Mouse (Mus musculus): ENCODE results near the gene Nmnat3. TPM values are rescaled to one million over a fixed set of nuclear protein-coding genes. Genes with fewer than 3 reads are reported as not detected.

Nmnat3 gene
- polyA plus RNA-seq, 1 experiment from 2014 or later, result 13.7 TPM

DNA sequence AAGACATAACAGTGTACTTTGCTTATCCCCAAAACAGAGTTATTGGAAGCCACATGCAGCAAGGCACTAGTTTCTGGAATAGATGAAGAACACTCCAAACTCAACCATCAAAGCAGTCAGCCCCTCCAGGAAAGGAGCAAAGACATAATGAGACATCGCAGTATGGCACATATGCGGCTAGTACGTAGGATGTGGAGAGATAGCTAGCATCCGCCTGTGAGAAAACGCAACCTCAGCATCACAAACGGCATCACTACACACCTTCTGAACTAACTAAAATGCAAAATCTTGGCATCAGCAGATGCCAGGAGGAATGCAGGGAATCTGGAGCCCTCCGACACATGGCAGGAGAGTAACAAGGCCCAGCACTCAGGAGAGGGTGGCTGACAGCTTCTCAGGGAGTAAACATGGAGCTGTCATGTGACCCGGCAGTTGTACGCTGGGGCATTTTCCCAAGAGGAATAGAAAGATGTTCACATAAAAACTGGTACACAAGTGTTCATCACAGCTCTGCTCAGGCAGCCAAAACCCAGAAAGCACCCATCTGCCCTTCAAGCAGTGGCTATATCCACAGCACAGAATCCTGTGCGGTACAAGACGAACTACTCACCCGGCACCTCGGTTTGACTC, 80.2 kb downstream of the Nmnat3 start:
- WGBS, result 80% methylated on average over 13 of the region's 13 CpGs
- no peak overlapping the region for H3K4me3 ChIP-seq (ENCODE audit: low read length)

DNA sequence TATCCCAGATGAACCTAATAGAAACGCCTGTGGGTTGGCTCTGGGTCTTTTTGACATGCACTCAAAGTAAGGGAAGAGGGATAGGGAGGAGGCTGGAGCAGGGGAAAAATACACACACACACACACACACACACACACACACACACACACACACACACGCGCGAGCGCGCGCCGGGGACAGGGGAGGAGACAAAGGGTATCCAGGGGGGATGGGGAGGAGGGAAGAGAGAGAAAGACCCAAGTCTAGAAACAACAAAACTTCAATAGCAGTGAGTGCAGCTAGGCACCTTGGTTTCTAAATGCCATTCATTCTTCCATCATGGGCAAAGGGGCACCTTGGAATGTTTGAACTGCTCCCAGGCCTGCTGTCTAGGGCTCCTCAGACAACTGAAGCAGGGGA, 82.5 kb downstream of the Nmnat3 start:
- no peaks in the 10 kb centered on the region for H3K36me3 ChIP-seq (ENCODE audit: control insufficient read depth, insufficient read depth)
- no peak overlapping the region for H3K9ac ChIP-seq (ENCODE audit: low read length)
- ATAC-seq (replicated peaks; ENCODE audit: extremely low read depth, insufficient read depth, low FRiP score), result no peak
- no peaks in the 10 kb centered on the region for H3K27me3 ChIP-seq (ENCODE audit: control insufficient read depth, insufficient read depth, low read length)
- H3K27ac ChIP-seq (ENCODE audit: low read length), result no peak overlapping the region
- WGBS, result 82% methylated on average over 6 of the region's 8 CpGs
- no peak overlapping the region for H3K4me2 ChIP-seq (ENCODE audit: low read depth, low read length)
- no peaks in the 10 kb centered on the region for H3K4me1 ChIP-seq (ENCODE audit: control insufficient read depth, insufficient read depth, low read length)
- H3K4me3 ChIP-seq (ENCODE audit: low read length), result no peak overlapping the region
- no peaks in the 10 kb centered on the region; the same call in 1 of the 2 replicates for H3K9me3 ChIP-seq (replicated peaks; ENCODE audit: control insufficient read depth, low read length)

More for the DNA sequence above, 80.2 kb downstream of the Nmnat3 start:
- ATAC-seq (replicated peaks; ENCODE audit: extremely low read depth, insufficient read depth, low FRiP score), result no peak
- Histone ChIP-seq H3K27ac (ENCODE audit: low read length) (no peak overlapping the region), H3K27me3 (ENCODE audit: control insufficient read depth, insufficient read depth, low read length) (no peaks in the 10 kb centered on the region), H3K9me3 (replicated peaks; ENCODE audit: control insufficient read depth, low read length) (no peaks in the 10 kb centered on the region), H3K36me3 (ENCODE audit: control insufficient read depth, insufficient read depth) (no peaks in the 10 kb centered on the region), H3K9ac (ENCODE audit: low read length) (no peak overlapping the region), H3K4me2 (ENCODE audit: low read depth, low read length) (no peak overlapping the region), H3K4me1 (ENCODE audit: control insufficient read depth, insufficient read depth, low read length) (no peaks in the 10 kb centered on the region)

DNA sequence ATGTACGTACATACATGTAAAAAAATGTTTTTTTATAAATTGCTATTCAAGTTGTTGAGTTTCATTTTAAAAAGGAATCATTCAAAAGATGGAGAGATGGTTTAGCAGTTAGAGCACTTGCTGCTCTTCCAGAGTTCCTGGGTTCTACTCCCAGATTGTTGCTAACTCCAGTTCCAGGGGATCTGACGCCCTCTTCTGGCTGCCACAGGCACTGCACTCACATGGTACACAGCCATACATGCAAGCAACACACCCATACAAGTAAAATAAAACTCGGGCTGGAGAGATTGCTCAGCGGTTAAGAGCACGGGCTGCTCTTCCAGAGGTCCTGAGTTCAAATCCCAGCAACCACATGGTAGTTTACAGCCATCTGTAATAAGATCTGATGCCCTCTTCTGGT, 86.1 kb downstream of the Nmnat3 start:
- WGBS, result 90% methylated on average over 5 of the region's 5 CpGs
- ATAC-seq (replicated peaks; ENCODE audit: extremely low read depth, insufficient read depth, low FRiP score), result no peak

DNA sequence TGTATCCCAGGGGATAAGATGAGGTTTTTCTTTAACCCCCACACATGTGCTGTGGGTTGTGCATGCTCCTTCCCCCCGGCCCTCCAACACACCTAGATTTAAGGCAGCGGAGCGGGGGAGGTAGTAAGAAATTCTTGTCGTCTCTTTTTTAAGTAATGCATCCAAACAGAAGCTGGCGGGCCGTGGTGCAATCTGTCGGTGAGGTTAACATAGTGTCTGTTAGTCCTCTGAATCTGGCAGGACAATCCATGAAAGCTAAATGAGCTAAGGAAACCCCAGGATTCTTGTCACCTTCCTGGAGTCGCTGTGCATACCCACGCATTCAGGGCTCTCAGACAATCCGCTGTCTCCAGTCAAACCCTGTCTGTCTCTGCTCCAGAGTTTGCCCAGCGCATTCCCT, 87.7 kb downstream of the Nmnat3 start:
- no peak overlapping the region for H3K4me2 ChIP-seq (ENCODE audit: low read depth, low read length)
- no peaks in the 10 kb centered on the region for H3K27me3 ChIP-seq (ENCODE audit: control insufficient read depth, insufficient read depth, low read length)
- H3K9ac ChIP-seq (ENCODE audit: low read length), result no peak overlapping the region
- ATAC-seq (replicated peaks; ENCODE audit: extremely low read depth, insufficient read depth, low FRiP score), result no peak
- H3K27ac ChIP-seq (ENCODE audit: low read length), result no peak overlapping the region
- no peak overlapping the region for H3K4me3 ChIP-seq (ENCODE audit: low read length)
- no peaks in the 10 kb centered on the region for H3K36me3 ChIP-seq (ENCODE audit: control insufficient read depth, insufficient read depth)
- no peaks in the 10 kb centered on the region; the same call in 1 of the 2 replicates for H3K9me3 ChIP-seq (replicated peaks; ENCODE audit: control insufficient read depth, low read length)
- WGBS, result 80% methylated on average over 11 of the region's 11 CpGs
- no peaks in the 10 kb centered on the region for H3K4me1 ChIP-seq (ENCODE audit: control insufficient read depth, insufficient read depth, low read length)

More for the DNA sequence above, 86.1 kb downstream of the Nmnat3 start:
- no peaks in the 10 kb centered on the region for H3K36me3 ChIP-seq (ENCODE audit: control insufficient read depth, insufficient read depth)
- H3K4me2 ChIP-seq (ENCODE audit: low read depth, low read length), result no peak overlapping the region
- no peaks in the 10 kb centered on the region; the same call in 1 of the 2 replicates for H3K9me3 ChIP-seq (replicated peaks; ENCODE audit: control insufficient read depth, low read length)
- no peaks in the 10 kb centered on the region for H3K4me1 ChIP-seq (ENCODE audit: control insufficient read depth, insufficient read depth, low read length)
- no peaks in the 10 kb centered on the region for H3K27me3 ChIP-seq (ENCODE audit: control insufficient read depth, insufficient read depth, low read length)
- H3K27ac ChIP-seq (ENCODE audit: low read length), result no peak overlapping the region
- H3K4me3 ChIP-seq (ENCODE audit: low read length), result no peak overlapping the region
- H3K9ac ChIP-seq (ENCODE audit: low read length), result no peak overlapping the region

DNA sequence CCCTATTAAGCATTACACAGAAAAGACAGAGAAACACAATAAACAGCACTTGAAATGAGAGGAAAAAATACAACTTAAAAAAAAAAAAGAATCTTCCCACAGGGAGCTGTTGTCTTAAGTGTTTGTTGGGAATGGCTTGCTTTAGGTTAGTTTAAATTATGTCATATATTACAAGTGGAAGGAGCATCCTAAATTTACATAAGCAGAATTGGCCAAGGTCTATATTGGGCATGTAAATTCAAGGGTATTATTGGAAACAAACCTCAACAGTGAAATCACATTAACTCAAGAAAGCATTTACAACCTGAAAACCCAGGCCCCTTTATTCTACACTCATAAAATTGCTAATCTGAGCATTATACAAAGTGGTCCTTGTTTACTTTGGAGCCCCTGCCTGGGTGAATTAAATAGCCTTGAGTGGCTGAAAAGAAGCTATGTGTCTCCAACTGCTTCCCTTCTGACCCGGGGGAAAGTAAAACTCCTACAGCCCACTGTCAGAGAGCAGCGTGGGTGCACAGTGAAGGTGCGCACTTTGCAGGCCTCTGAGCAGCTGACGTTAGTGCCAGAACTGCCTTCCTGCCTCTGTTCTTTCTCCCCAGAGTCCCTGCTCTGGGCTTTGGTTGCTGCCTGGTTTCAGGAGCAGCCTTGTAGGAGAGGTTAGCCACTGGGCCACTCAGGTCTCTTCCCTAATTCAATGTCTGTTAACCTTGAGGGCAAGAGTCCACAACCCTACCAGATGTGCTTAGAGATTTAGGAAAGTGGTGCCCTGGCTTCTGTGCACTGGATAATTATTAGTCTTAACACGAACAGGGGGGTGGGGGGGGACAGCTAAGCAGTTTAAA, 88.3 kb downstream of the Nmnat3 start:
- Histone ChIP-seq H3K9me3 (replicated peaks; ENCODE audit: control insufficient read depth, low read length) (no peaks in the 10 kb centered on the region; the same call in 1 of the 2 replicates), H3K4me2 (ENCODE audit: low read depth, low read length) (no peak overlapping the region), H3K4me3 (ENCODE audit: low read length) (no peak overlapping the region), H3K36me3 (ENCODE audit: control insufficient read depth, insufficient read depth) (no peaks in the 10 kb centered on the region), H3K9ac (ENCODE audit: low read length) (no peak overlapping the region), H3K4me1 (ENCODE audit: control insufficient read depth, insufficient read depth, low read length) (no peaks in the 10 kb centered on the region), H3K27me3 (ENCODE audit: control insufficient read depth, insufficient read depth, low read length) (no peaks in the 10 kb centered on the region), H3K27ac (ENCODE audit: low read length) (no peak overlapping the region)
- 67% methylated on average over 5 of the region's 5 CpGs for WGBS
- no peak for ATAC-seq (replicated peaks; ENCODE audit: extremely low read depth, insufficient read depth, low FRiP score)

DNA sequence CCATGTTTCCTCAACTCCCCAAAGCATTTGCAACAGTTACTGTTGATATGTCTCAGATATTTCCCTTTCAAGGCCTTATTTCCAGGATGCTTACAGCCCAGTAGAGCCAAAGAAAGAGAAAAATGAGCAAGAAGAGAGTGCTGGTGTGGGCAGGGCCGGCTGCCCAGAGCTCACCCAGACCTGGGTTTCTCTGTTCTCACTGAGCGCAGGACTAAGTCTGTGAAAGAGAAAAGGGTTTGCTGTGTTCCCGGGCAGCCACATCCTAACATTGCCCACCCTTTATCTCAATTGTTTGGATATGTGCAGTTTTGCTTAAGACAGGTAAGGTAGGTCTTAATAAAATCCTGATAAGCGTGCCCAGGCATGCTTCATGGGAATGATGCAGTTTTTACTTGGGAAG, 92.5 kb downstream of the Nmnat3 start:
- H3K27me3 ChIP-seq (ENCODE audit: control insufficient read depth, insufficient read depth, low read length), result no peaks in the 10 kb centered on the region
- WGBS, result 84% methylated on average over 4 of the region's 4 CpGs
- H3K9me3 ChIP-seq (replicated peaks; ENCODE audit: control insufficient read depth, low read length), result no peaks in the 10 kb centered on the region
- H3K4me1 ChIP-seq (ENCODE audit: control insufficient read depth, insufficient read depth, low read length), result no peaks in the 10 kb centered on the region
- H3K4me3 ChIP-seq (ENCODE audit: low read length), result no peak overlapping the region
- H3K36me3 ChIP-seq (ENCODE audit: control insufficient read depth, insufficient read depth), result no peaks in the 10 kb centered on the region
- H3K4me2 ChIP-seq (ENCODE audit: low read depth, low read length), result no peak overlapping the region
- no peak overlapping the region for H3K9ac ChIP-seq (ENCODE audit: low read length)
- H3K27ac ChIP-seq (ENCODE audit: low read length), result no peak overlapping the region
- no peak for ATAC-seq (replicated peaks; ENCODE audit: extremely low read depth, insufficient read depth, low FRiP score)

DNA sequence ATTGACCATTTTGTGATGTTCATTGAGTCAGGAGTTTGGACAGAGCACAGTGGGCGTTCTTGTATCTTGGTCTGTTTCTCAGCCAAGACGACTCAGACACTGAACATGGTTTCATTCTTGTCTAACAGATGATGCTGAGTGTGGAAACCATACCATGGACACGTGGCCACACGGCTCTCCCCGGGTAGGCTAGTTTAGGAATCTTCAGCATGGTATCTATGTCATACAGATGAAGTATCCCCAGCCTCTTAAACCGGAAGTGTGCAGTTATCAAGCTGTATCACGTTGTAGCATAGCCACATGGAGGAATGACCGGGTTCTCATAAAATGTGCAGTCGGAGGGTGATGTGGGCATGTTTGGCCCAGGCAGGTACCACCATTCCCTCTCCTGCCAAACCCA, 93.4 kb downstream of the Nmnat3 start:
- Histone ChIP-seq H3K27ac (ENCODE audit: low read length) (no peak overlapping the region), H3K27me3 (ENCODE audit: control insufficient read depth, insufficient read depth, low read length) (no peaks in the 10 kb centered on the region), H3K36me3 (ENCODE audit: control insufficient read depth, insufficient read depth) (no peaks in the 10 kb centered on the region), H3K4me3 (ENCODE audit: low read length) (no peak overlapping the region), H3K4me1 (ENCODE audit: control insufficient read depth, insufficient read depth, low read length) (no peaks in the 10 kb centered on the region), H3K9me3 (replicated peaks; ENCODE audit: control insufficient read depth, low read length) (no peaks in the 10 kb centered on the region), H3K9ac (ENCODE audit: low read length) (no peak overlapping the region), H3K4me2 (ENCODE audit: low read depth, low read length) (no peak overlapping the region)
- WGBS, result 88% methylated on average over 9 of the region's 9 CpGs
- no peak for ATAC-seq (replicated peaks; ENCODE audit: extremely low read depth, insufficient read depth, low FRiP score)

DNA sequence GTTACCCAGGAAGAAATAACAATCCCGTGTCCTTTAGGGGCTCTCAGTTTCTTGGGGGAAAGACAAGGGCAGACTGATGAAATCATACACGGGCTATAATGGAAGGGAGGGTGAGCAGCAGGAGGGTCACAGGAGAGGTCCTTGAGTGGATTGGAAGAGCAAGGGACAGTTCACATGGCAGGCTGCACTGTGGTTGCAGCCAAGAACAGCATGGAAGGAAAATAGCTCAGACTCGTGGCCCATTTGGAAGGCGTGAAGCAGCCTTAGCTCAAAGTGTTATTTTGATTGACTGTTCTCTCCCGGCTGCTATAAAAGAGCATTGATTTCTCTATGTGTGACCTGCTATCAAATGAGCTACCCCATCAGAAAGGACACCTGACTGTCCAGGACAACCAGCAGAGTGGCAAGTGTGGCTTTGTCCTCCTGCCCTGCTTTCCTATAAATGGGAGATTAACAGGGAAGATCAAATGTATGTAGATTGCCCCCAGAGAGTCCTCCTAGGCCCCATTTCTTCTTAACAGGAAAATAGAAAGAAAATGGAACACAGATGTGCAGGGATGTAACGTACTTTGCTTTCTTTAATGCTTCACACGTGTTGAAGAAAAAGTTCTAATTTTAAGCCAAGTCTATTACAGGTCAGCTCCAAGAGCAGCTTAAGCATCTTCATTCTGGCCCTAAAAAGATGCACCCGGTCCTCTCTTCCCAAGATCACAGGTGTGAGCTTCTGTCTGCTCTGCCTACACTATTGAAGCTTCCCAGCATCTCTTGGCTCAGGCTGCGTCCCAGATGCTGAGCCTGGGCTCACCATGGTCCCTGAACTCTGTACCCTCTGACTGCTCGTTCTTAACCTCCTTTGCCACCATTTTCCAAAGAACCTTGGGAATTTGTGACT, 100.8 kb downstream of the Nmnat3 start:
- Histone ChIP-seq H3K36me3 (ENCODE audit: control insufficient read depth, insufficient read depth) (no peaks in the 10 kb centered on the region), H3K9me3 (replicated peaks; ENCODE audit: control insufficient read depth, low read length) (no peaks in the 10 kb centered on the region), H3K4me1 (ENCODE audit: control insufficient read depth, insufficient read depth, low read length) (no peaks in the 10 kb centered on the region), H3K27ac (ENCODE audit: low read length) (no peak overlapping the region), H3K9ac (ENCODE audit: low read length) (no peak overlapping the region), H3K27me3 (ENCODE audit: control insufficient read depth, insufficient read depth, low read length) (no peaks in the 10 kb centered on the region), H3K4me3 (ENCODE audit: low read length) (no peak overlapping the region), H3K4me2 (ENCODE audit: low read depth, low read length) (no peak overlapping the region)
- WGBS, result 73% methylated on average over 10 of the region's 10 CpGs
- no peak for ATAC-seq (replicated peaks; ENCODE audit: extremely low read depth, insufficient read depth, low FRiP score)

DNA sequence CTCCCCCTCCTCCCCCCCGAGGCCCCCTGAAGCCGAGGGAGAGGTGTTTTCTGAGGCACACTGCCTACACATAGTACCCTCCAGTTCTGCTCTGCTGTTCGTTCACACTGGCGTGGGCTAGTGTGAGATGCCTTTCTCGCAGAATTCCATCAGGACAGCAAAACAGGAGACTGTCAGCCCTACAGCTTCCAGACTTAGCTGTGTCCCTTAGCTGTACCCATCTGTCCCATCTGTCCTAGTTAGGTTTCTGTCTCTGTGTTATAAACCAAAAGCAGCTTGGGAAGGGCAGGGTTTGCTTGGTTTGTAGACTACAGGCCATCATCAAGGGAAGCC, 101.4 kb downstream of the Nmnat3 start:
- no peak for ATAC-seq (replicated peaks; ENCODE audit: extremely low read depth, insufficient read depth, low FRiP score)
- no peaks in the 10 kb centered on the region for H3K36me3 ChIP-seq (ENCODE audit: control insufficient read depth, insufficient read depth)
- no peak overlapping the region for H3K9ac ChIP-seq (ENCODE audit: low read length)
- H3K27me3 ChIP-seq (ENCODE audit: control insufficient read depth, insufficient read depth, low read length), result no peaks in the 10 kb centered on the region
- no peak overlapping the region for H3K4me3 ChIP-seq (ENCODE audit: low read length)
- no peaks in the 10 kb centered on the region for H3K4me1 ChIP-seq (ENCODE audit: control insufficient read depth, insufficient read depth, low read length)
- no peak overlapping the region for H3K4me2 ChIP-seq (ENCODE audit: low read depth, low read length)
- no peak overlapping the region for H3K27ac ChIP-seq (ENCODE audit: low read length)
- no peaks in the 10 kb centered on the region for H3K9me3 ChIP-seq (replicated peaks; ENCODE audit: control insufficient read depth, low read length)
- WGBS, result 80% methylated on average over 5 of the region's 5 CpGs
